Mouse (Mus musculus) kidney, postnatal 14 days (tissue): ENCODE measurements at regions not wholly inside any gene's neighbourhood (a gene's known extent, or its start where the extent isn't known, plus 50 kb on each side); places are given as distances from the start of the nearest gene placed in this dataset.

Source experiments
- DNase-seq: peaks from one replicate; pipeline ENCODE4 v3.0.0; 2022; ENCODE audit warnings: mixed read lengths

DNA sequence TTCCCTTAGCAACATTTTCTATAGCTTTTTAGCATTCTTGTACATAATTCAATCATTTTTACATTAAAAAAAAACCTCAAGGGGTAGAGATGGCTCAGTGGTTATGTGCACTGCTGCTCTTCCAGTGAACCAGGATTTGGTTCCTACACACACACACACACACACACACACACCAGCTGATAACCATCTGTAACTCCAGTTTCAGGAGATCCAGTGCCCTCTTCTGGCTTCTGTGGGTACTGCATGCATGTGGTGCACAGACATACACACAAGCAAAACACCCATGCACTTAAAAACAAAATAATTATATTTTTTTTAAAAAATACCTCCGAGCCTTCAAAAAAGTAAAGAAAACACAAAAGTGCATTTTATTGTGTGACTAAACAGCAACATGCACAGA is 270.6 kb downstream of the Agtpbp1 start:
- DNase-seq = peak; percentile 7

DNA sequence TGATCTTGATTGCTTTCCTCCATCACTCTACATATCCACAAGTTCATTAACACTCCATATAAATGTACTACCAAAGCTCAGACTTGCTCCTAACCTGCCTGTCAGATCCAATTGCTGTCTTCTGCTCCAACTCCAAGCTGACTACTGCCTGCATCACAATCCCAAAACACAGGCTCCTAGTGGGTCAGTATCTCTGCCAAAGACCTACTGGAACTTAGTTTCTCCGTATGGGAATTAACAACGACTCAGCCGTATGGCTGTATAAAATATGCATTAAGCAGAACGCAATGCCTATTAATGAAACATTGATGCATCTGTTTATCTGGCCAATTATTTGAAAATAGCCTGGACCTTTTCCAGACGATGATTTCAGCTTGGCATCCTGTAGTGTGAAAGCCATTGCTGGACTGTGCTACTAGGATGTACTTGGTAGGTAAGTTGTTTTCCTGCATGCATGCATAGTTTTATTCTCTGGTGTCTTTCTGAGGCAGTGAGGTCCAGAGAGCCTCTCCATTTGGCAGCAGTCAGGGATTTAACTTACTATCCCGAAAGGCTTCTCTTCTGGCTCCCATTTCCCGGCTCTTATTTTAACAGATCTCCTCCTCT is 271.2 kb downstream of the Agtpbp1 start:
- DNase-seq = no peak

DNA sequence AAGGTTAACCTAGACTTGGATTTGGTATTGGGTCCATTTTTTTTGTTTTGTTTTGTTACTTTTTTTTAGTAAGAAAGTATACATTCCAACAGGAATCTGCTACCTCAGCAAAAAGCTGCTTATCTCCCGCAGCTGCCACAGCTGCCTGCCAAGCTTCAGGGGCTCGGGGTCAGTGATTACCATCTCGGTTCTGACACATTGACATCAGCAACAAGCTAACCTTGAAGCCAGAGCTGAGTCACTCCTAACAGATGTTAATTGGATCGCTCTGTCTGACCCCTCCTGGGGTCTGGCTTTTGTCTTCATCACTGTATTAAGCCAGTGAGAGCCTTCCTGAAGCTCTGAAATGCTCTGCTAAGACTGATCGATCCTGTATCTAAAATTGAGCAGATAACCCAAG is 292.1 kb downstream of the Agtpbp1 start:
- no peak for DNase-seq

DNA sequence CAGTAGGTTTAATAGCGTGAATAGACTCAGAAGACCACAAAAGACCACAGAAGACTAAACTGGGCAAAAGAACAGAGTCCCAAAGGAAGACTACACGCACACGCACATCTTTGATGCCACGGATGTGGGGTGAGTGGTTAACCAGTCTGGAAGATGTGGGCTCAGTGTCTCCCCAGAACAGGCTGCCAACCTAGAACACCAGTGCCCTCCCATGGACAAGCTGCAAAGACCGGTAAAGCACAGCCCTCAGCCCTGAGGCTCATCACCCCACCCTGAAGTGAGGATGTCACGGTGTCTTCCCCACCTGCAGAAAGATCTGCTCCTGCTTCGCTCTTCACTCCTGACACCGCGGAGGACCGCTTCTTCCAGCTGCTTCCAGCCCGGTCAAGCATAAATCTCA is 295.9 kb downstream of the Agtpbp1 start:
- DNase-seq = no peak

DNA sequence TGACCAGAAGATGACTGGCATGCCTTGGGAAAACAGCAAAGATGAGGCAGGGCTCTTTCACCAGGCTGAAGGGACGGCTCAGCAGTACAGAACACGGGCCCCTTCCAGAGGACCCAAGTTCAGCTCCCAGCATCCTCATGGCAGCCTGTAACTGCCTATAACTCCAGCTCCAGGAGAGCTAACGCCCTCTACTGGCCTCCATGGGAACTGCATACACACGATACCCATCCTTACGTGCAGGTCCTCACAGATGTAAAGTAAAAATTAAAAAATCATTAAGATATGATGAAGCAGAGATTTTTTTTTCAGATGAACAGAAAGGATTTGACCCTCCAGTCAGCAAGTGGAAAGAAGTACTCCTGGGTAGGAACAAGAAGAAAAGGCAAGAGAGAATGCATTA is 303.8 kb downstream of the Agtpbp1 start:
- DNase-seq = no peak

DNA sequence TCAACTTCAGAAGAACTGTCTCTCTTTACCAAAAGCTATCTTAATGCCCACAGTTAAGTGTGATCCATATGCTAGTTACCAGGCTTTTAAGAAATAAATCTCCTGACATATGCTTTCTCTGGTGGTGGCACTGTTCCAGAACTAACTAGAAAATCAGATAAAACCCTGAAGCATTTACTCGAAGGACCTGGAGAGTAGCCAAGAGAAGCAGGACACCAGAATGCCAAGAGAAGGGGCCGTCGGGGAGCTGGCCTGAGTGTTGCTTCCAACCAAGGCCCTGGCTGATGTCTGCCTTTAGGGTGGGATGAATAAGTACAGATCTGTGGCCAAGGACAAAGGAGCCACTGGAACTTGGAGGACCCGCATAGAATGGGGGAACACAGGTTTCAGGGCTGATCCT is 305.9 kb downstream of the Agtpbp1 start:
- peak; percentile 8 for DNase-seq

DNA sequence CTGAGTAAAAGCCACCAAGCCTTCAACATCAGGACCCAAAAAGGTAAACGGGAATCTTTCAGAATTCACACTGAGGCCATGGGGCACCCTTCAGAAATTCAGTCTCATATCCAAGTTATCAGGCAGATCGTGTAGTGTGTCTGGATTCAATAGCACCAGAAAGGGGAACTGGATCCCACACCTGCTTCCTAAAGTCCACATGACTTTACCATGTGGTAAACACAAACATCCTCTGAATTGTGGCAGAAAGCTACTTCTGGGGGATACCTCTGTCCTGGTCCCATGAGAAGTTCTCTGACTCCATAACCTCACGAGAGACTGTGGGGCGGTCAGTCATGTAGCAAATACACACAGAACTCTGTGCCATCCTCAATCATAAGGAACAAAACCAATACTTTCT is 313.4 kb downstream of the Agtpbp1 start:
- DNase-seq = no peak

DNA sequence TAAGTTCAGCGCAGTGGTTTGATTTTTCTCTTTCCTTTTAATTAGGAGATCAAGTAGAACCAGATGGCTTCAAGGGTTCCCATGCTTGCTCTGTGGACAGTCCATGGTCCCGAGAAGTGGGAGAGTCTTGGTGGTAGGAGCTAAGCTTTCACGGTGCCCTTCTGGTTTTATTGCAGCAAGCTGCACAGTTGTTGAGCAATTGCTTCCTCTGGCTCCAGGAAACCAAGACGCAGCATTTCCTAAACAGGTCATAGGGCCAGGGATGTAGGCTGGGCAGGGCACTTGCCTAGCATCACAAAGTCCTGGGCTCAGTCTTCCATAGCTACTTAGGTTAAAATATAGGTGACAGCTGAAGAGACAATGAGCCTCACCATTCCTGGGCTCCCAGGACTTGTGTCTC is 318.2 kb downstream of the Agtpbp1 start:
- no peak for DNase-seq

DNA sequence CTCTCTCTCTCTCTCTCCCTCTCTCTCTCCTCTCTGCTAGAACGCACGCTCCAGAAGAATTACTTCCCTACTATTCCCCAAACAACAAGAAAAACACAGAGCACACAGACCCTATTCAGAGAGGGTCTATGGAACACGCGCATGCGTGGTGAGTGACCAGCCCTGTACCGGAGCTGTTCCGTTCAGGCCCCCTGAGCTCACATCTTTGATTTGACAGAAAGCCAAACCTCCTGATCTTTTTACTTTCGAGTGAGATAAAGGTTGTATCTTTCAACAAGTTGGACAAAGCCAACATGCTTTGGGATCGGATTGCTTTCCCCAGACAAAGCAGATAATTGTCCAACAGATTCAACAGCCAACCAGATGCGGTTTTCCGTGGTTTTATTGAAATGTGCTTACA is 320.9 kb downstream of the Agtpbp1 start:
- DNase-seq = no peak

DNA sequence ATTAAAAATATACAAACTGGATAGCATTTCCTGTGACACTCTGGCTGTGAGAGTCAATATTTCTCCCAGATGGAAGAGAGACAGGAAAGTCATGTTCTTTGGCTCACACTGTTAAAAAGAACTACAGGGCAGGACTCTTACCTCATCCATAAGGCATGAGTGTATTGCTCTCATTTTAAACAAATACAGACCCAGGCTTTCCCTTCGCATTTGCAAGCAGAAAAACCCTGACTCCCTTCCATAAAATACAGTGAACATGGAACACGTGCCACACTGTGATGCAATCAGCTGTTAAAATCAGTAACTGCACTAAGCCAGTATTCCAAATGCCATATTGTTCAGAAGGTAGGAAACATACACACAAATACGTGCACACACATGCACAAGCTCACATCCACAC is 323.1 kb downstream of the Agtpbp1 start:
- no peak for DNase-seq

DNA sequence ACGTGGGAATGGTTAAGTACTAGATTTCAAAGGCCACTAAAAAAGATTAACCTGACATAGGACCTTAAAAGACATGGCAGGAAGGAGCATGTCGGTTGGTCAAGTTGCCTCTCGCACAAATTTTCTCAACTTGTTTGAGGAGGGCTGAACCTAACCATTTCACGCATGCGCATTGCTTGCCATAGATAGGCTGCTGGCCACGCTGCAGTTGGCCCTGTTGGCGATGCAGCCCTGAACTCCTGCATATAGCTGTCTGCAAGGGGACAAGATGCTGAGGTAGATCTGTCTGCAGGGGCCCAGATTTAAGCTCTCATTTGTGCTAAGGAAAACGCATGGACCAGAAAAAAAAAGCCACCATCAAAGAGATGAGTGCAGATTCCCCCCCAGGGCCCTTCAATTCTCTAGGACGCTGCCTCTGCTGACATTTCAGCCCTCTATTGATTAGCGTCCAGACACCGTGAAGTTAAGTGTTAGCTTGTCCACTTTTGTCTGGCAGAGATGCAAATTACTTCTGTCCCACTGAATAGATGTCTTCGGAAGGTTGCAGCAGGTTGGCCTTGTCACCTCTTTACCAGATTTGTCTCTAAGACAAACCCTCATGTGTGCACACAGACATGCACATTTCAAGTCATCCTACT is 329.1 kb downstream of the Agtpbp1 start:
- DNase-seq = no peak

DNA sequence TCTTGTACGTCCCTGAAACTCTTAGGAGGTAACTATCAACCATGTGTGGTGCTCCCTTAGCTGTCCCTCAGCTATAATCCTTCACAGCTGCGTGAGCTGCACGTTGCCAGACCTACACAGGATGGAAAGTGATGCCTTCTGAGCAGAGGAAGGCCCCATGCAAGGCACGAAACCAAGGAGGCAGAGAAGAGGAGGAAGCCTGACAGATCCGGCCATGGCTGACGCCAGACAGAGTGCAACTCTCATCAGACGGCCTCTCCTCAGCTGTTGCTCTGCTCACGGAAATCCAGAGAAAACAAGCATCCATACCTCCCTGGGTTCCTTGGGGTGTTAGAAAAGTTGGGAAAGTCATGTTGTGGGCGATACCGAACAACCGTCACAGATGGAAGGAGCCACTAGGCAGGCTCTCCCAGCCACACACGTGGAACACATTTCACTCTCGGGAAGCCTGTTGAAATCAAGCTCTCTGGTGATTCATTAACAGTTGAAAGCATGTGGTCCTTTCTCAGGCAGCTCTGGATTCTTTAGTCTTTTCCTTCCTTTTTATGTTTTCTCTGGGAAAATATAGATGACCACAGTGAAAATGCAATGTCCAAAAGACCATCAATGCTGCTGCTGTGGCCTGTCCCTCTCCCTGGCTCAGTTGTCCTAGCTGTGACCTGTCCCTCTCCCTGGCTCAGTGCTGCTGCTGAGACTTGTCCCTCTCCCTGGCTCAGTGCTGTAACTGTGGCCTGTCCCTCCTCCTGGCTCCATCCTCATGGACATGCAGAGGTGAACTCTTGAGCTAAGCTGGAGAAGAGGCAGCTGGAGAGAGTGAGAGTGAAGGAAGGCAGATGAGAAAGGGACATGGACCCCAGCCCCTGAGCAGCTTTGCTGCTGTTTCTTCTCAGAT is 331.1 kb downstream of the Agtpbp1 start:
- peak; percentile 3 for DNase-seq

DNA sequence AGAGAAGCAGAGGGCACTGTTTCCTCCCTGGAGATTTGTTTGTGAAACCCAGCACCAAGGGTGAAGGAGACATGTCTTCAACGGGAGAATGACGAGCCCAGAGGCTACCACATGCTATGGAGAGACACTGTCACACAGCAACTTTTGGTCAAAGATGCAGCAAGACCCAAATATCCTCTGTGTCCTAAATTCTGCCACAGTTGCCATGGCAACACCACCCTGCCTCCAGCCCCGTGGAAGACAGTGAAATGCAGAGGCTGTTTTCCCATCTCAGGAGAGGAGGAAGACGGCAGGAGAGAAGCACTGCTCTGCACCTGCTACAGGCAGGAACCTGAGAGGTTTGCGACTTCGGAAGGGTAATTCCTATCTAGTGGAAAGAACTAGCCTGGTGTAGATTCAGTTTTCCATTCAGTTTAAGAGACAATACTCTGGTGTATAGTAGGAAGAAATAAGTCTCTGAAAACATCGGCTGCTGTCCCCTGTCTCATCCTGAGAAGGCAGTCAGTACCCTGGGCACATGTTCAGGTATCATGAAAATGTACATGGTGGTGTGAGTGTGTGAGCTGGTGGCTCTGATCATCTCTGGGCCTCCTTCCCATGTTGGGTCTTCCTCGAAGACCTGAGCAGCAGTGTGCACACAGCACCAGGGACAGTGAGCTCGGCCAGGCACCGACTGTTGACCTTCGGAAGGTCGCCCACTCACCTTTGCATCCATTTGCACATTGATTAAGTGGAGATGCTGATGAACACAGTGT is 333.6 kb downstream of the Agtpbp1 start:
- DNase-seq = no peak

DNA sequence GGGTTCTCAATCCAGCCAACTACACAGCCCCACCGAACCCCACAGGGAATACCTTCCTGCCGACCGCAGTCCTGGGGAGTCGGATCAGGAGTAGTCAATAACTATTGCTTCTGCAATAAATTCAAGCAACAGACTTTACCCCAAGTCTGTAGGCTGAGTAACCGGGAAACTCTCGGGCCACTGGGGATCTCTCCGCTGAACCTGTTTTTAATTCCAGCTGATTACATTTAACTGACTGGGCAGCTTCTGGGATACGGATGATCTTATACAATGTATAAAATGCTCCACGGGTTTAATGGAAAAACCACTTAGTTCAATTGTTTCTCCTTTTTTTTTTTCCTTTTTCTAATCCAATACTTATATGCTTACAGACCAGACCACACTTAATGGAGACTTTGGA is 336.6 kb downstream of the Agtpbp1 start:
- DNase-seq = no peak

DNA sequence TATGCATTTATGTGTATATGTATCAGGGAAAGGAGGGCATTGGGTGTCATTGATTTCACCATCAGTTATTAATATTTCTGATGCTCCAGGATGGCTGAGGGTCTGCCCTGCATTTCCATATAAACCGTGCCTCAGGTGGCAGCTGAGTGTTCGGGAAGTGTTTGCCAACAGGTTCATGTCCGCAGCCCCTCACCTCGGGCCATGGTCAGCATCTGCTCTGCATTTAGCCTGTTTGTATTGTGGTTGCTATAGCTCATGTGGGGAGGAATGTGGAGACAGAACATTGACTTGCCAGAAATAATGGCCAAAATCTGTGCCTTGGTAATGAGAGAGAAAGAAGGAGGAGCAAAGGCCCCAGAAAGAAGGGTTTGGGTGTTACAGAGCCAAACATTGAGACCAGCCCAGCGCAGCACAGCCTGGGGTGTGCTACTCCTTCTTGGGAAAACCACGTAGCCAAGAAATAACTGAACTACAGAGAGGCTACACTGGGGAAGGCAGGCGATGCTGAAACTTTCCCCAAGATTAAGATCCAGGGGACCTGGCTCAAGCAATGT is 338.0 kb downstream of the Agtpbp1 start:
- DNase-seq = no peak

DNA sequence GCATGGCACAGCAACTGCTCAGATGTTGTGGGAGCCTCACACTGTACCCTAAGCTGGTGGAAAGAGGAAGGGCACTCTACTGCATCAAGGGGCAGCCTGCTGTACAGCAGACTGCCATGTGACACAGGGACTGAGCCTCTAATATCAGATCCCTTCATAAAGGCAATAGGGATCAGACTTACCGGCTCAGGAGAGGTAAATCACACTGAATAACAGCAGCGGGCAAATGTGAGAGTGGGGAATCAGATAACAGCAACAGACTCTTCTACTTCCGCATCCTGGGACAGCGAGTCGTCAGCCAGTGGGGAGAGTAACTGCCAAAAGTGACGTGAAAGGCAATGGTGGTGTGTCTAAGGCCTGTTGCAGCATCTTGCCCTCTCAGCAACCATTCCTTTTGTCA is 339.0 kb downstream of the Agtpbp1 start:
- DNase-seq = no peak

DNA sequence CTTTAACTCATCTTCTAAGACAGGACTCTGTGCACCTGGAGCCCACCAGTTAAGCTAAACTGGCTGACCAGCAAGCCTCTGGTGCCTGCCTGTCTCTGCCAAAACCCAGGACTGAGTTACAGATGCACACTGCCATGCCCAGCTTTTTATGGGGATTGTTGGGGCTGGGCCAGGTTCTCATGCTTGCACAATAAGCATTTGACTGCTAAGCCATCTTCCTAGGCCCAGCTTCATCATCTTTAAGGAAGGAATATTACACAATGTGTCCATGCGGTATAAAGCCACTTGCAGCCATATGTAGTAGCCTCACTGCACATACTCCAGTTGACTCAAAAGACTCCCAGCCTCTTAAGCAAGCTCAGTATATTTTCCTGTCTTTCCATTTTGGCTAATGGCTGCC is 340.4 kb downstream of the Agtpbp1 start:
- DNase-seq = no peak

DNA sequence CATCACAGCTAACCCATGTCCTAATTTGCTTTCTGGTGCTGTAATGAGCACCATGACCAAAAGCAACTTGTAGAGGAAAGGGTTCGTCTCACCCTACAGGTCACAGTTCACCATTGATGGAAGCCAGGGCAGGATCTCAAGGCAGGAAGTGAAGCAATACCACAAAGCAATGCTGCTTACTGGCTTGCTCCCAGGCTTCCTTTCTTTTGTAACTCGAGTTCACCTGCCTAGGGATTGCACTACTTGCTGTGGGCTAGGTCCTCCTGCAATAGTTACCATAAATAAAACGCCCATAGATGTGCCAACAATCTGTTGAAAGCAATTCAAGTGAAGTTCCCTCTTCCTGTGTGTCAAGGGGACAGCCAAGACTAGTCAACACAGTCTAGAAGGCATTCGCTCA is 342.4 kb downstream of the Agtpbp1 start:
- no peak for DNase-seq

DNA sequence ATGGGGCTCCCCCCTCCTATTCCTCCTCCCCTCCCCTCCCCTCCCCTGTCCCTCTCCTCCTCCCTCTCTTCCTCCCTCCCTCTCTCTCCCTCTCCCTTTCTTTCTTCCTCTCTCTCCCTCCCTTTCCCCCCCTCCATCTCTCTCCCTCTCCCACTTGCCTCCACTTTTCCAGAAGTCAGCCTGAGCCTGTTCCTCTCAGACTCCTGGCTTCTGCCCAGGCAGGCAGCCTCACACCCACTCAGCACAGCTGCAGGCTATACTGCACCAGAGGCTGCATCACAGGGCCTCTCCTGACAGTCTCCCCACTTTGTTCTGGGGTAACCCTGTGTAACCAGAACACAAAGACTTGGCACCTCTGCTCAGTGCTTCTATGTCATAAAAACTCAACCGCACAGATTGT is 346.3 kb downstream of the Agtpbp1 start:
- DNase-seq = no peak

DNA sequence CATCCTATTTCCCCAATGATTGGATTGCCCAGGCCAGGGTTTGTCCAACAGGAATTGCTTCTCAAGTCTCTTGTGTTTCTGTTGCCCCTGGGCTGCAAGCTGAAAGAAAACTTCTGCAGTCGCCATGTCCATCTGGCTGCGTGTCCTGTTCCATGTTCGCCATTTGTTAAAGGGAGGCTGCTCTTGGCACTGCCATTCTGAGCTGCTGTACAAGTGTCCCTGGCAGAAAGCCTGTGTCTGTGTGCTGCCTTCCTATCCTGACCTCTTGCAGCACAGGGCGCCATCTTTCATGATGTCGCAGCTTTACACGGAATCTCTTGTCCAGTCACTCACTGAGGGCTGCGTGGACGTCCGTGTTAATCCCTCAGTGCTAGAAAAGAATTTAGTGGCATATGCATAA is 349.2 kb downstream of the Agtpbp1 start:
- DNase-seq = no peak

DNA sequence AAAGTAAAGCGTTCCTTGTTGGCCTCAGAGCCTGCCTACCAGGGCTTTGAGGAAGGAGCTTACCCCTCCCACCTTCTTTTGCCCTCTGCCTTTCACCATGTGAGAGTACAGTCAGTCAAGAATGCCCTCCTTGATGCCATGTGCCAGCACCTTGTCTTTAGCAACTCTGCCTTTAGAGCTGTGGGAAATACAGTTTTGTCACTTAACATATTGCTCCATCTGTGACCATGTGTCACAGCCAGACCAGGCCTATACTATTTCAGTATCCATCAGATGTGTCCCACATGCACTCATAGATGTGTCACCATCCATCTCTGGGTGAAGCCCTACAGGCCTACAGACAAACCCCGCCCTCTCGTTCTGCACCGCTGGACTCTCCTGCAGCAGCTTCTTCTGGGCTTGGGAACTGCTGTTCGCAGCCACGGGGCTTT is 355.9 kb downstream of the Agtpbp1 start:
- no peak for DNase-seq

DNA sequence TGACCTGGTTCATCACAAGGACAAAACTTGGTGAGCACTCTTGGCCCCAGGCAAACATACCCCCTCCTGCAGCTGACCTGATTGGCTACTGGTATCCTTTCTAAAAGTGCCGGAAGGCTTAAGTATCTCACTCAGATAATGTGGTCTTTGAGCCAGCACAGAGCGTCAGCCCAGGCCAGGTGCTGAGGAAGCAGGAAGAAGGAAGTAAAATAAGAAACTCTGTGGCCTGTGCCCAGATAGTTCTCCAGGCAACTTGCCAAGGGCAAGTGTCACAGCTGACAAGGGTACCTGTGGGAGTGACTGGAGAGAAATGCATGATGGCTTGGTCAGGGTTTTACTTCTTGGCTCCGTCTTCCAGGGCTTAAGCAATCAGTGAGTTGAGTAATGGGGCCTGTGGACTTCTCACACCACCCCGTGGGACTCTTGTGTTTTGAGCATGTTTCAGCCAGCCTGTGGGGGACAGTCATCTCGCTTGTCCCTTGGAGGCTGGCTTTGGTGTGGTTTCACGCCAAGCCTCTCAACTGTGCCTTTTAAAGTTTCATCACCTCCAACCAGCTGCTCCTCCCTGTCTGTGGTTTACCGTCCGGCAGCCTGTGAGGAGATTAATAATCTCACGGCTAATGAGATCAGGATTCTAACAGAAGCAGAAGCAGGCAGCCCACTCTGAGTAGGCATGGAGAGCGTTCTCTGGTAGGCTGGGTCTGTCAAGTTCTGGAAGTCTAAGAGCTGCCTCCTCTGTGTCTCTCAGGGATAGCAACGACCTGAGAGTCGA is 356.8 kb downstream of the Agtpbp1 start:
- peak; percentile 15 for DNase-seq
